Mouse (Mus musculus): ENCODE measurements around the gene Dclk2.

Gene Dclk2

GRCm38 (mm10) chr3:86887512-86887911 is 33.1 kb downstream of the Dclk2 start:
- DNase-seq, result no peak

- DNase-seq, result no peak
These were observed 35.5 kb downstream of the Dclk2 start for GRCm38 (mm10) chr3:86885180-86885579.

DNA sequence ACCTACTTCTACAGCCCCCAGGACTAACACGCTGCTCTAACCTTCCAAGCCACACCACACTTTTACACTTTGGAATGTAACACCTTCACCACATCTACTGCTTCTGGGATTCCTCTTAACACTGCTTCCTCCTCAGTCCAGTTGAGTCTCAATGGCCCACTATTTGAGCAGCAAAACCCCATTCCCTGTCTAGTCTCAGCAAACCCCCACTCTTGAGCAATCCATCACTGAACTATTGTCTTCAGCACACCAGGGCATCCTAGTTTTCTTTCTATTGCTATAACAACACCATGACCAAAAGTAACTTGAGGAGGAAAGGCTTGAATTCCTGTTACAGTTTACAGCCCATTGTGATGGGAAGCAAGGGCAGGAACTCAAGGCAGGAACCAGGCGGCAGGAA is 36.2 kb downstream of the Dclk2 start:
- DNase-seq, result no peak

DNA sequence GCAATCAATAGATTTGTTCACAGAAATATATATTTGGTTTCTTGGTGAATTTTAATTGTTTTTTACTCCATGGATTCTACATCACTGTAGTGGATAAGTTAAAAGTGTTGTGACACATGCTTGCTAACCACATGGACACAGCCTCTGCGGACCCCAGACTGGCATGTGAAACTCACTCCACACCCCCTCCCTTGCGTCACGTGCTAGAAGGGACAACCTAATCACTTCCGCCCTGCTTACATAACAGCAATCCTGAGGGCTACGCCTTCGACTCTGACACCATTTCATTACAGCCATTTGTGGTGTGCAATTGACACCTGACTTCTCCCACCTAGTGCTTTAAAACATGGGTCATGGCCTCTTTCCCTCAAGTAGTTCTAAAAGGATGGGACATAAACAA is 36.7 kb downstream of the Dclk2 start:
- DNase-seq, result no peak

- DNase-seq, result no peak
These were observed 44.7 kb downstream of the Dclk2 start for GRCm38 (mm10) chr3:86875912-86876311.

DNA sequence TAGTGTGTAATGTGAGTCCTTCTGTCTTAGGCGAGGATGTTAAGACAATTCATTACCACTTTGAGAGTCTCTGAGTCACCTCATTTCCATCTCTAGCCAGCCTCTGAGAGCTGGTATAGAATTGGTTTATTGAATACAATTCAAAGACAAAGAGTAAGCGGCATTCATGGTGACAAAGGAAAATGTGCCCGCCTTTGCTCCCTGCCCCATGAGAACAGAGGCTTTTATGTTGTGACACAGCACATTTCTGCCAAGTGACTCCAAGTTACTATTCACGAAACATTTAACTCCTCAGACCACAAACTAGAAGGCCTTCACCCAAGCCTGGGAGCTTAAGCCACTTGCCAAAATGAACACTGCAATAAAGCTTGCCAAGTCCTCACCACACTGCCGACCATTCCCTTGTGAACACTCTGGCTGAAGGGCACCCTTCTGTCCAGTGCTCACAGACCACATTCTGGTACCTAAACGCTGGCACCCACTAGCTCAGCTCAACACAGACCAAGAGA is 47.5 kb downstream of the Dclk2 start:
- DNase-seq, result no peak

DNA sequence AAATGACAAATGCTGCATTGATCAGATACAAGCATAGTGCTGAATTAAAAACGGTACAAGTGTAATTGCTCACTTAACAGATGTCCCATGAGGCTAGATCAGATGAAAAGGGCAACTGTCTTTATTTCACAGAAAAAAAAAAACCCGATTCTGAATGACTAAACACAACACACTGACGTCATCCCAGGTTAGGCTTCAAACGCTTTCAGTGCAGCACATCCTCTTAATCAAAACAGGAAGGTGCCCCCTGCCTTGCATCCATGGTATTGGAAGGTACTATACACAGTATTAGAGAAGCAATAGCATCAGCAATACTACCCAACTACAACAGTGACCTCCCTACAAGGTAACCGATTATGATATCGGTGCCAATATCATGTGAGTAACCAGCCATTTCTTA is 49.7 kb downstream of the Dclk2 start:
- DNase-seq, result no peak

GRCm38 (mm10) chr3:86870411-86870810 is 50.2 kb downstream of the Dclk2 start:
- DNase-seq, result no peak

GRCm38 (mm10) chr3:86868721-86869120 is 51.9 kb downstream of the Dclk2 start:
- no peak for DNase-seq

GRCm38 (mm10) chr3:86863327-86864008 is 57.2 kb downstream of the Dclk2 start:
- DNase-seq, result no peak

DNA sequence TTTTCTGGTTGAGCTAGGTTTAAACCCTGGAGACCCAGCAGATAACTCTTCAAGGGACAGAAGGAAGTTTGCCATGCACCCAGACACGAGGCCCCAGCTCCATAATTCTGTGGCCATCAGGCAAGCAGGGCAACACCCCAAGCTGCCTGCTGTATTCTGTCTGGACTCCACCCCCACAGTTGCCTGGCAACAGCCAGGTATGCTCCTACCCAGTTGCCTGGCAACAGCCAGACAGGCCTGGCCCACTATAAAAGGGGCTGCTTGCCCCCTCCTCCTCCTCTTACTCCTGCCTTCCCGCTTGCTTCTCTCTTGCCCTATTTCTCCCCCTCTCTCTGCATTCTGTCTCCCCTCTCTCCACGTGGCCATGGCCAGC is 57.7 kb downstream of the Dclk2 start:
- no peak for DNase-seq

DNA sequence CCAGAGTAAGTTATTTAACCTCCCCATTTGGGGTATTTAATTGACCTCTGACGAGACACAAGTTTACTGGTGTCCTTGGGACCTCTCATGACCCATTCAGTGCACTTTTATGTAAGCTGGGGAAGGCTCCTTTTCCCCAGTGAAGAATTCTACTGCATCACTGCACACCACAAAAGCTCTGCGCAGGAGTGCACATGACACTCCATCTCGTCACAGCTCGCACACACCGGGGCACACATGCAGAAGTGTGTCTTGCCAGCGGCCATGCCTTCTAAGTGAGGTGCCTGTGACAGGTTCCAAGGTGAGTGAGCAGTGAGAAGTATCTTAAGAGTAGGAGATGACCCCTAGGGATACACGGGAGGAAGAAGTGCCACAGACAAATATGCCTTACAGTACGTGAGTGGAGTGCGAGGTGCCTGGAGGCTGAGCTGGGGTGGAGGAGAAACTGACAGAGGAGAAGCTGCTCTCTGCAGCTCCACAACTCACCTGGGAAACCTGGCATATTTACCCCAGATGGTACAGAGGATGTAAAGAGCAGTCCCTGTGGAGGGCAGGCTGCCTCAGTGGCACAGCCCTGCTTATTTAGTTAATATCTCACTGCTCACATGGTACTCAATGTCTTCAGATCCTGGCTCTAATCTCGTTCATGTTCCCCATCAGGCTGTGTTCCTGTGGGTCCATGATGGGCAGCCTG is 58.3 kb downstream of the Dclk2 start:
- DNase-seq, result no peak

DNA sequence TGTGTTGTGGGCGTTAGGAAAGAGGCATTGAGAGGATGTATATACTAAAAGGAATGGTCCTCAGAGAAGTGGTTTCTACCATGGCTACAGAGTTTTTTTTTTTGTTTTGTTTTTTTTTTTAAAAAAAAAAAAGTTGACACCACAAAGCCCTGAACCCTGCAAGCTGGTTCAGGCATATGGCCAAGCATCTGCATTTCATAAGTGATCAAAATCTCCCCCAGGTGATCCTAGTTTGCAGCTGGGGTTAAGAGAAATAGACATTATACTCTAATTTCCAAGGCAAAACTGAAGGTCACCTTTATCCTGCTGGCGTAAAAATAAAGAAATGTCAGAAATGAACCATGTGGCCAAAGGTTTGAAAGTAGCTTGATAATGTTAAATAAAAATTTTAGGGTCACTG is 60.9 kb downstream of the Dclk2 start:
- no peak for DNase-seq

DNA sequence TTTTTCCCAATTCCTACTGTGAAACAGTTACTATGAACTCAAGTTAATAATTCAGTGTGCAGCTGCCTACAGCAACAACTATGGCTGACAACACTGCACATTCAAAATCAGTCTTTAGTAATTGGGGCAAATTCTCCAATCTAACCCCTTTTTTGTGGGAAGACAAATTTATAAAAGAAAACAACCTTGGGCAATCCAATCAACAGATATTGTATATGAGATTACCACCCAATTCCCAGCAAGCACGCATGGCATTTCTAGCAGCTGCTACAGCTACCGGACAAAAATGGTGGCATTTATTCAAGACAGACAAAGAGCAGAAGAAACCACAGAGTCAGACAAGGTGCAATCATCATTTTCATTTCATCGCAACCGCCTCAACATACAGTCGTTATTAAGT is 62.0 kb downstream of the Dclk2 start:
- no peak for DNase-seq

- DNase-seq, result no peak
These were observed 62.7 kb downstream of the Dclk2 start for GRCm38 (mm10) chr3:86857833-86858398.

GRCm38 (mm10) chr3:86852867-86853266 is 67.8 kb downstream of the Dclk2 start:
- no peak for DNase-seq

GRCm38 (mm10) chr3:86851131-86851530 is 69.5 kb downstream of the Dclk2 start:
- DNase-seq, result no peak

- peak; percentile 87 for DNase-seq
These were observed 70.1 kb downstream of the Dclk2 start for GRCm38 (mm10) chr3:86850394-86851030.

DNA sequence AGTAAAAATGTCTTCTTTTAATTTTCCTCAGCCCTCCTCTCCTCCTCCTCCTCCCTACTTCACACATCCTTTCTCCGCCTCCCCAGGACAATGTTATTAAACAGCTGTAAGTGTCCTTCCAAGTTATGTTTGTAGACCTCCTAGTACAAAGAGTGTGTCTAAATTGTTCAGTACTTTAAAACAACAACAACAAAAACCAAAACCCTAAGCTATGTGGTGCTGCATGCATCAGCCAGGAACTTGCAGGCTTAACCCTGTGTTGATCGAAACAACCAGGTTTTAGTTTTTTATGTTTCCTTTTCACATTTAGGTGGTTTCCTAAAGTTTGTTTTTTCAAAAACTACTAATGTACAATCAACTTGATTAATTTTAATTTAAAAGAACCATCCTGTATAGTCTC is 71.3 kb downstream of the Dclk2 start:
- no peak for DNase-seq

GRCm38 (mm10) chr3:86847536-86847935 is 73.1 kb downstream of the Dclk2 start:
- no peak for DNase-seq

GRCm38 (mm10) chr3:86846036-86846435 is 74.6 kb downstream of the Dclk2 start:
- DNase-seq, result no peak

DNA sequence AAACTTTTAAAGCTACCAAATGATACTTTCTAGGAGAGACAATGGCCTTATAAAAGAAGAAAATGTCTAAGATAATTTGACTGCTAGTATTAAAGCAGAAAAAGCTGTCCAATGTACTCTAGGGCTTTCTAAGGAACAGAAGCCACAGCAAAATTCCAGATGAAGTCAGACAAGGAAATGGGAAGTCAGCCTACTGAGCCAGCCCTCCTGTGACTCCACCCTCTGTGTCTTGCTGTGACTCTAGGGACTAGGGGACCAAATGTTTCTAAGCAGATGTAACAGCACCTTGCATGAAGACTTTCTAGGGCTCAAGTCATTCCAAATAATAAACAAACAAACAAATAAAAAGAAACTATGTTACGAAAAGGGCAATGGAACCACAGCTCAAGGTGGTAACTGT is 75.1 kb downstream of the Dclk2 start:
- no peak for DNase-seq

- no peak for DNase-seq
These were observed 75.7 kb downstream of the Dclk2 start for GRCm38 (mm10) chr3:86844804-86845481.

All from cerebellum, adult 9-10 months (tissue).